Mouse (Mus musculus): Measurements from ENCODE around the gene Slc35a2.

Slc35a2 gene

DNA sequence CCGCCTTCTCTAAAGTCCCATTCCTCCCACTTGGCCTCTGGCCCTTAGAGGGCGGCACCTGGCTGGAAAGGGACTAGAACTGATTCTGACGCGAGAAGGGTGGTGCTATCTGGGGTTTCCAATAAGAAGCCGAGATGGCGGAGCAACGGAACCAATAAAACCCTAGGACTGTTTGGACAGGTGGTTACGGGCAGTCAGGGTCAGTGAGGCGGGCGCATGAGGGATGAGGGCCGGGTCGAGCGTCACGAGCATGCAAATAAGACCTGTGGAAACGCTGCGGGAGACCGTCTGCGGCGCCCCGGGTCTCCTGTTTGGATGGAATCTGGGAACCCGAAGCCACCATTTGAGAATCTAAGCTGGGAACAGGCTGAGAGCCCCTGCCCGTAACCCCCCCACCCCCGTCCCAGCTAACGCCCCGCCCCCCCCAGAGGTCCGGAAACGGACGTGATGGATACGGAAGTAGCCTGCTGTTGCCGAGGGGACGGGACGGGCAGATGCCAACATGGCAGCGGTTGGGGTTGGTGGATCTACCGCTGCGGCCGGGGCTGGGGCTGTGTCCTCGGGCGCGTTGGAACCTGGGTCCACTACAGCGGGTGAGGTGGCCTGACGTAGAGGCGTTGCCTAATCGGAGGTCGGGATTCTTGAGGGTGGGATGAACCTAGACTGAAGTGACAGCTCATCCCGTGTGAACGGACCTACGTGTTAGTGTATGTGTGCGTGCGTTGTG is at the start of gene Slc35a2:
Gene Slc35a2 (plus strand): TSS at position 188 of the 727 bp plus-strand sequence.
- peak; percentile 77 to 79 for DNase-seq (ENCODE audit: low spot score in 2 of 2)

DNA sequence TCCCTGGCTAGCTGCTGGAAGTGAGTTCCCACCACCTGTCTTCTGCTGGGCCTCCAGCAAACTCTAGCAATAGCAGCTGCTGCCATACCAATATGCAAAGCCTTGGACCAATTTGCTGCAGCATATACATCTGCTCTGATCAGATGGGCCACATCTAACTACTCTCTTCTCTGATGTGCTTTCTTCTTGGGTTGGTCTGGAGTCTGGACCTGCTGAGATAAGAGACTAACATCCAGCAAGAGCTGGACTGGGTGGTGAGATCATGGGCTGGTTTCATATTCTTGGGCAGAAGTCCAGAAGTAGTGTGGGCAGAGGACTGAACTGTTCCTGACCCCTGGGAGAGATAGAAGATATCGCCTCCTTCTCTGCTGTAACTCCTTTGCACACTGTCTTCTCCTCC is 46.7 kb upstream of the Slc35a2 start:
- DNase-seq (ENCODE audit: low spot score in 2 of 2) = no peak

GRCm38 (mm10) chrX:7840842-7841162 is 43.0 kb upstream of the Slc35a2 start:
- DNase-seq (ENCODE audit: low spot score in 2 of 2) = no peak

DNA sequence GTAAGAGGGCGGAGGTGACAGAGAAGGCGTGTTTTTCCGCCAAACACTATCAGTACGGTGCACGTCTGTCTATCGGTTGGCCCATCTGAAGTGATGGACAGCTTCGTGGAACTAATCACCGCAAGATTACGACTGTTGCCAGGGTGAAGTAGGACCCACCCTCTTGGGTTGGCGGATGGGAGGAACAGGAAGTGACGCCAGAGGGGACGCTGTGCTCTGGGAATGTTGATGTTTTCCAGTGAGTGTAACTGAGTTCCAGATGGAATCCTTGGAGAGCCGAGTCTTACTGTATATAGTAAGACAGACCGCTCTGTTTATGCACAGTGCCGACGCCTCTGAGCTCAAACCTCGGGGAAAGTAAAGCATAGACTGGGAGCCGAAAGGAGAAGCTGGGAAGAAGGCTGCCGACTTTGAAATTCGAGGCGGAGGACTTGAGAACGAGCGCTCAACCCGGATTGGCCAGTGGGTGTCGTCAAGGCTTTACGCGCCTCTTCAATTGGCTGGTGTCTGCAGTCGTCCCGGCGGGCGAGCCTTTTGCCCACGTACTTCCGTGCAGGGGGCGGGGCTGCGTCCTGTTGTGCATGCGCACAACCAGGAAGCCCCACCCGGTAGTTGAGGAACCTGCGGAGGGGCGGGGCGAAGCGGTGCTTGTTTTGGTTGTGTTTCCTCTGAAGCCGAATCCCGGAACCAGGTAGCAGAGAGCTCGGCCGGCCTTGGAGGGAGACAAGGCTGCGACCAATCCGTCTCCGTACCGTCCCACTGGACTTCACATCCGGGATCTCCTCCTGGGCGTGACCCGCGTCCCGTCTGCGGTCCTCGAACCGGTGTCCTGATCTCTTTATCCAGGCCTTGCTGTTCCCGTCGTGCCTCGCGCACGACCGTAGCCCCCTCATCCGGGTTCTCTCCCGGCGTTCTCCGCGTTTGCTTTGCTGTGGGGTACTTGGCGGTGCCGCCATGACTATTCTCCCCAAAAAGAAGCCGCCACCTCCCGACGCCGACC is 42.4 kb upstream of the Slc35a2 start, which contains the start of gene Otud5:
Gene Otud5 (plus strand): TSS at position 202 of the 1,000 bp plus-strand sequence.
- DNase-seq (ENCODE audit: low spot score in 2 of 2) = peak; percentile 90 to 91

DNA sequence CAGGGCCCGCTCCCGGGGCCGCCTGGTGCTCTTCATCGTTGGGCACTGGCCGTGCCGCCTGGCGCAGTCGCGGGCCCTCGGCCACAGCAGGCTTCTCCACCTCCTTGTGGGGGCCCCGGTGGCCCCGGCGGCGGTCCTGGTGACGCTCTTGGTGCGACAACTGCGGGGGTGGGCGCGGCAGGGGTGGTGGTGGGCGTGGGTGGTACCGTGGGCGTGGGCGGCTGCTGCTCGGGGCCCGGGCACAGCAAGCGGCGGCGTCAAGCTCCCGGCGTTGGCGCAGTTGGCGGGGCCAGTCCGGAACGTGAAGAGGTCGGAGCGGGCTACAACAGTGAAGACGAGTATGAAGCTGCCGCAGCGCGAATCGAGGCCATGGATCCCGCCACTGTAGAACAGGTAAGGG is 41.5 kb upstream of the Slc35a2 start:
- no peak for DNase-seq (ENCODE audit: low spot score in 2 of 2)

DNA sequence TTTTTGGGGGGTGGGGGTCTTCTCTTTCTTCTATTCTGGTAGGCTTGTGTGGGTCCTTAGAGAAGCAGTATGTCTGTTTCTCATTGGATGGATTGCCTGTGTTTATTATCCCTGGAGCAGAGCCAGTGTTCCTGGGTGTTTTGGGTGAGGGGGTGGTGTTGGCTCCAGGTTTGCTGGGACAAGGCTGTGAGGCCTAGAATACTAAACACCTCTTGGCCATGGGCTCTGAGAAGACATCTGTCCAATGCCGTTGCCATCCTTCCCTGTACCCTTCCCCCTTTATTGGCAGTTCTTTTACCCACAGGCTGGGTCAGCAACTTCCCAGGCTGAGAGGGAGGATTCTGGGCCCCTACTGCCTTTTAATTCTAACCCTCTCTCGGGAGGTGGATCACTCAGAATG is 36.0 kb upstream of the Slc35a2 start:
- no peak for DNase-seq (ENCODE audit: low spot score in 2 of 2)

GRCm38 (mm10) chrX:7854578-7854977 is 29.2 kb upstream of the Slc35a2 start:
- no peak for DNase-seq (ENCODE audit: low spot score in 2 of 2)

DNA sequence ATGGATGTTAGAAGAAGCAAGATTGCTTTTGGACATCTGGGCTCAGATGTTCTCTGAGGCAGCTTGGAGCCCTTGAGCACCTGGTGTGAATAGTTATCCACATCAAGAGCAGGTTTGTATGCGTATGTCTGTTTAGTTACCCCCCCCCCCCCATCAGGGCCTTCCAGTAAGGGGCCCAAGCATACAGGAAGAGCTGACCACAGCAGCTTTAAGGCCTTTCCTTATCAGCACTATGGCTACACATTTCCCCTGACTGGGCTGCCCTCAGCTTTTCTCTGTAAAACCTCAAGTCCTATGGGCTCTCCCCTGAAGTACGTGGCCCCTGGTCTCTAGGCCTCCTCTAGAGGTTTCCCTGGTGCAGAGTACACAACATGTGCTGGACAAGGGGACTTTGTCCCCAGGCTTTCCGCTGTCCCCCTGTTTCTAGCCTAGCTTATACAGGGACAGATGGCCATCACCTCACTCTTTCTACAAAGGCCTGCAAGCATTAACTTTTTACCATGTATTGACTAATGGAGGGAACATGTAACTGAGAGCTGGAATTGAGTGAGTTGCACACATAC is 24.6 kb upstream of the Slc35a2 start:
- no peak for DNase-seq (ENCODE audit: low spot score in 2 of 2)

GRCm38 (mm10) chrX:7863181-7863580 is 20.6 kb upstream of the Slc35a2 start:
- DNase-seq (ENCODE audit: low spot score in 2 of 2) = no peak

GRCm38 (mm10) chrX:7864551-7864950 is 19.3 kb upstream of the Slc35a2 start:
- DNase-seq (ENCODE audit: low spot score in 2 of 2) = no peak

DNA sequence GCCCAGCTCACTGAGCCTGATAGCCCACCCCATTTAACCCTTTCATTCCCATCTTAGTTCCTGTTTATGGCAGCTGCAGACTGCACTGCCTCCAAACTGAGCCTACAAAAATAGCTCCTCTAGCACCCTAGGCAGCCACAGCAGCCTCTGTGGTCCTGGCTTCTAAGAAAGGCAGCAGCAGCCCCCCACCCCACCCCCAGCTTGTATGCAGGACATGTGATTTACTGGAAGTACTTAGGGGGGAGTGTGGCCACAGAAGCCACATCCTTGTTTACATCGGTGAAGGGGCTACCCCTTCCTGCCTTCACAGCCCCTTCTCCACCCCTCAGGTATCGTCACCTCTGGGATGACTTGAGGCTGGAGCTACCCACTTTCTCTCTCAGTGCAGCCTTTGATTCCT is 18.5 kb upstream of the Slc35a2 start:
- no peak for DNase-seq (ENCODE audit: low spot score in 2 of 2)

DNA sequence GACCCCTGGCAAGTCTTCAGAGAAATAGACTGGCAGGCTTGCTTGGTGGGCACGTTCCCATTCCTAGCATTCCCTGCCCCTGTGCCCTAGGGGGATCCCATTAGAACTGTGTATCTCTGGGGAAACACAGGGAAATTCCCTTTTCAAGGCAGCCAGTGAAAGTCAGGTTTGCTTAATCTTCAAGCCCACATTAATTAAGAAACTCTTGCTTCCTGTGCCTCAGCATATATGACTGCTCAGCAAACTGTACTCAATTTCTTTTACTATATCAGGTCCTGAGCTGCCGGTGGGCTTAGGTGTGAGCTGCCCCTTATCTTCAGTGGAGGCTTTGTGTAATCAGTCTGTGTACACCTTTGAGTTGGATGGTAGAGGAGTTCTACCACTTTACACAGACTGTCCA is 18.0 kb upstream of the Slc35a2 start:
- no peak for DNase-seq (ENCODE audit: low spot score in 2 of 2)

- DNase-seq (ENCODE audit: low spot score in 2 of 2) = no peak
Measured at GRCm38 (mm10) chrX:7867141-7867540, 16.7 kb upstream of the Slc35a2 start.

GRCm38 (mm10) chrX:7868506-7868905 is 15.3 kb upstream of the Slc35a2 start:
- no peak for DNase-seq (ENCODE audit: low spot score in 2 of 2)

GRCm38 (mm10) chrX:7869826-7870225 is 14.0 kb upstream of the Slc35a2 start:
- DNase-seq (ENCODE audit: low spot score in 2 of 2) = no peak

GRCm38 (mm10) chrX:7878007-7878419 is 5.8 kb upstream of the Slc35a2 start, which contains the start of gene Pim2:
TSS of gene Pim2 (plus strand) at chrX:7878262.
- peak; percentile 64 to 68 for DNase-seq (ENCODE audit: low spot score in 2 of 2)

GRCm38 (mm10) chrX:7878495-7878894 is 5.3 kb upstream of the Slc35a2 start:
- DNase-seq (ENCODE audit: low spot score in 2 of 2) = no peak

GRCm38 (mm10) chrX:7879819-7880218 is 4.0 kb upstream of the Slc35a2 start:
- DNase-seq (ENCODE audit: low spot score in 2 of 2) = peak in 1 of 2 experiments; percentile 39

- DNase-seq (ENCODE audit: low spot score in 2 of 2) = no peak
Measured at GRCm38 (mm10) chrX:7898211-7898610, 14.4 kb downstream of the Slc35a2 start.

GRCm38 (mm10) chrX:7898880-7899874 is 15.3 kb downstream of the Slc35a2 start, which contains the start of the genes Pqbp1 and Timm17b:
TSS of gene Pqbp1 (minus strand) at chrX:7899269.
TSS of gene Timm17b (plus strand) at chrX:7899357.
- DNase-seq (ENCODE audit: low spot score in 2 of 2) = peak; percentile 76 to 88

DNA sequence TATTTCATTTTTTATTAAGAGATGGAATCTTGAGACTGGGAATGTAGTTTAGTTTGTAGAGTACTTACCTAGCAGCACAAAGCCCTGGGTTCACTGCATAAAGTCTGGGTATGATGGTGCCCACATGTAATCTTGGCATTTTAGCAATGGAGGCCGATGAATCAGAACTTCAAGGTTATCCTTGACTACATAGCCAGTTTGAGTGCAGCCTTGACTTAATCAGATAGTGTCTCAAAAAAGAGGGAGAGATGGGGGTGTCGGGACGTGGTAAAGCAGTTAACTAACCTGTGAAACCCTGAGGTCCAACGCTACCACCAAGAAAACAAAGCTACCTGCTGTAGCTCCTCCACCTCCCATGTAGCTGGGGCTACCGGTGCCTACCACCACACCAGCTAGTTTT is 20.6 kb downstream of the Slc35a2 start:
- DNase-seq (ENCODE audit: low spot score in 2 of 2) = no peak
